Mouse (Mus musculus) small intestine, adult 2 months (tissue): ENCODE results near the gene Rps27l. TPM values are rescaled to one million over a fixed set of nuclear protein-coding genes. Genes with fewer than 3 reads are reported as not detected.

Source experiments
- H3K27ac ChIP-seq: fragments of 200-500 bp; 2 replicates; pipeline ENCODE4 v1.5.1; 2012; ENCODE audit warnings: low read depth, low read length, control low read depth, inconsistent platforms; ENCODE audit not compliant: insufficient read depth
- H3K27me3 ChIP-seq: fragments of 200-500 bp; 2 replicates; pipeline ENCODE4 v1.6.1; 2012; ENCODE audit warnings: mild to moderate bottlenecking, moderate library complexity, low read length, inconsistent platforms; ENCODE audit not compliant: control insufficient read depth, insufficient read depth
- H3K36me3 ChIP-seq: fragments of 200-500 bp; 2 replicates; pipeline ENCODE4 v1.6.1; 2012; ENCODE audit warnings: mild to moderate bottlenecking, low read length, control low read depth, inconsistent platforms; ENCODE audit not compliant: control insufficient read depth, insufficient read depth
- H3K4me1 ChIP-seq: fragments of 200-500 bp; 2 replicates; pipeline ENCODE4 v1.6.1; 2012; ENCODE audit warnings: low read length, inconsistent platforms, mixed read lengths; ENCODE audit not compliant: control insufficient read depth, insufficient read depth, insufficient read length
- H3K4me3 ChIP-seq: fragments of 200-500 bp; 2 replicates; pipeline ENCODE4 v1.5.1; 2012; ENCODE audit warnings: low read depth, mild to moderate bottlenecking, control low read depth, inconsistent platforms, low read length, moderate library complexity
- CTCF ChIP-seq: fragments of 200-500 bp; IDR thresholded peaks from 2 replicates; pipeline ENCODE4 v1.5.1; 2012; ENCODE audit warnings: low read depth, mild to moderate bottlenecking, control low read depth, inconsistent platforms, low read length, moderate library complexity, mixed read lengths; ENCODE audit not compliant: insufficient replicate concordance, insufficient read length; ENCODE audit errors: extremely low read depth
- POLR2A ChIP-seq: fragments of 200-500 bp; IDR thresholded peaks from 2 replicates; pipeline ENCODE4 v1.6.1; 2012; ENCODE audit warnings: low read depth, mild to moderate bottlenecking, control low read depth, inconsistent platforms, low read length, moderate library complexity
- WGBS: fragments of 180-500 bp; shearing (Covaris S2); methylation state at CpG from one replicate; pipeline ENCODE4 v1.1.7; 2018; 5-methylcytosine and 5-hydroxymethylcytosine counted together
- polyA plus RNA-seq: library from polyadenylated mRNA; depleted of rRNA; stranded (reverse); fragments of >200 nt; gene quantifications from 2 replicates; pipeline ENCODE4 v1.2.3, GENCODE M21; 2012

Rps27l gene
- polyA plus RNA-seq, 1 experiment = 9.6 TPM

- Histone ChIP-seq H3K27ac (peak overlapping the region; percentile 77), H3K4me1 (peaks cover 21% of the 10 kb centered on the region; the same call in 1 of the 2 replicates), H3K27me3 (no peaks in the 10 kb centered on the region), H3K4me3 (no peak overlapping the region), H3K36me3 (no peaks in the 10 kb centered on the region)
- TF ChIP-seq POLR2A (no peak), CTCF (no peak)
- WGBS = 45% methylated on average over 9 of the region's 9 CpGs
Observed at GRCm38 (mm10) chr9:66915869-66916785, 29.8 kb upstream of the Rps27l start.

DNA sequence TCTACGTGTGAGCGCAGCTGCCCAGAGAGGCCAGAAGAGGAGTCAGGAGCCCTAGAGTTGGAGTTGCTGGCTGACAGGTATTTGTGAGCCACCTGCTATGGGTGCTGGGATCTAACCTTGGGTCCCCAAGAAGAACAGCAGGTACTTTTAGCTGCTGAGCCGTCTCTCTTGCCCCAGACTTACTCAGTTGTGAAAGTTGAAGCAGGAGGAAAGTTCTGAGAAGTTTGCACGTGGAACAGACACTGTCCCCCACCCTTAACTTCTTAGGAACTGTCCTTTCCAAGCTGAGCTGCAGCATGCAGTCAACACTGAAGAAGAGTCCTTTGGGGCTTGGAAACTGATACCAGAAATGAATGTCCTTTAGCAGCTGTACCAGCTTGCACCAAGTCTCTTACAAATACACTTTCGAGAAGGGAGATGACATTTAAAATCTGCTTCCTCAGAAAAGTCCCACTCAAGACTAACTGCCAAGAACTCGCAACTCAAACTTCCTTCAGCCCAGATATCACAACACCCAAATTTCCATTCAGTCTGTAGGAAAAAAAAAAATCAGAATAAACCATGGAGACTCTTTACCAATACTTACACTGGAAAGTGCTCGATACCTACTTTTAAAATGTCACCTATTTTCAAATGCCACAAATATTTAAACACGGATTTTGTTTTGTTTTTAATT, 28.5 kb upstream of the Rps27l start:
- Histone ChIP-seq H3K36me3 (no peaks in the 10 kb centered on the region), H3K27me3 (no peaks in the 10 kb centered on the region), H3K4me1 (peaks cover 21% of the 10 kb centered on the region; the same call in 1 of the 2 replicates), H3K27ac (peak overlapping the region; percentile 40), H3K4me3 (no peak overlapping the region)
- WGBS = 83% methylated on average over 8 of the region's 8 CpGs
- TF ChIP-seq CTCF (no peak), POLR2A (no peak)

DNA sequence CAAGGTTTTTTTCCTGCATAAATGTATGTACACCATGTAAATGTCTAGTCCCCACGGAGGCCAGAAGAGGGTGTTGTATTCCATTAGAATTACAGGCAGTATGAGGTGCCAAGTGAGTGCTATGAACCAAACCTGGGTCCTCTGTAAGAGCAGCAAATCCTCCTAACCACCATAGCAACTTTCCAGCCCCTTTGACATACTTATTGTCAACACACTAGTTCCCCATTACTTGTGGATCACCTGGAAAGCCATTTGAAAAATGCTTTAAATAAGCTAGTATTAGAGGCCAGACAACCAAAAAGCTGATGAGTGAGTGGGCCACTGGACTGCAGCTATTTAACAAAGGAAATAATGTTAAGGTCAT, 28.0 kb upstream of the Rps27l start:
- 71% methylated on average over 1 of the region's 1 CpGs for WGBS
- TF ChIP-seq CTCF (no peak), POLR2A (no peak)
- H3K4me1 ChIP-seq = peaks cover 21% of the 10 kb centered on the region; the same call in 1 of the 2 replicates
- H3K27me3 ChIP-seq = no peaks in the 10 kb centered on the region
- H3K4me3 ChIP-seq = no peak overlapping the region
- no peak overlapping the region for H3K27ac ChIP-seq
- H3K36me3 ChIP-seq = no peaks in the 10 kb centered on the region

DNA sequence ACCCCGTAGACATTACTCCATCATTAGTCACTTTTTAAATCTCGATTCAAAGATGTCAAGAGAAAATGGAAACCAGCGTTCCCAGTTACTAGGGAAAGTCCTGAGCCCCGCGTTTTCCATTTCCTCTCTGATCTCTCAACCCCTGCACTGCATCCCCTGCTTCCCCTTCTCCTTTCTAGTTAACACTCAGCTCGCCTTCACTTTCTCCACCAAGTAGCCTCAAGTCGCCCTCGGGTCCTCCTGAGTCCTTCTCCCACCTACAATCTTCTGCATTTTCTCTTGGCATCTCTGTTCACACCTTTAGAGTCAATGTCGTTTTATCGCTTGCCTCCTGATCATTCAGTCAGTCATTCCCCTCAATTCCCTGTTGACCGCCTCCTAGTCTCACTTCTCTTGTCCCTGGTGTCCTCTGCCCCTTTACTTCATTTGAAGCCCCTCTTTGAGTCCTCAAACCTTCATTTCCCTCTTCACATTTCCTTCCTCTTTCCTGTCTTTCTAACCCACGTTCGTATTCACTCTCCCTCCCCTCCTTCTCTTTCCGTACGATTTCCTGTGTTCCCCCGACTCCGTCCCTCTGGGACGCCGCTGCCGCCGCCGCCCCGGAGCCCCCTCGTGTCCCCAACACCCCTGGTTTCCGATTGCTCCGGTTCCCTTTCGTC, 27.1 kb upstream of the Rps27l start:
- Histone ChIP-seq H3K4me1 (peaks cover 19% of the 10 kb centered on the region; the same call in 1 of the 2 replicates), H3K4me3 (peak overlapping the region; percentile 87), H3K36me3 (no peaks in the 10 kb centered on the region), H3K27me3 (no peaks in the 10 kb centered on the region), H3K27ac (peak overlapping the region; percentile 62)
- no peak for TF ChIP-seq POLR2A
- no peak for TF ChIP-seq CTCF
- 5% methylated on average over 27 of the region's 27 CpGs for WGBS

GRCm38 (mm10) chr9:66919382-66919971, 26.4 kb upstream of the Rps27l start, which contains the start of gene Rab8b:
Rab8b (minus strand) TSS chr9:66919687.
- under 1% methylated on average over 49 of the region's 49 CpGs for WGBS
- H3K27me3 ChIP-seq = no peaks in the 10 kb centered on the region
- H3K27ac ChIP-seq = peak within 1 kb of the TSS; percentile 62
- peaks cover 17% of the 10 kb centered on the region; the same call in 1 of the 2 replicates for H3K4me1 ChIP-seq
- TF ChIP-seq CTCF (no peak), POLR2A (peak; percentile 93)
- H3K36me3 ChIP-seq = no peaks in the 10 kb centered on the region
- H3K4me3 ChIP-seq = peak within 1 kb of the TSS; percentile 87

DNA sequence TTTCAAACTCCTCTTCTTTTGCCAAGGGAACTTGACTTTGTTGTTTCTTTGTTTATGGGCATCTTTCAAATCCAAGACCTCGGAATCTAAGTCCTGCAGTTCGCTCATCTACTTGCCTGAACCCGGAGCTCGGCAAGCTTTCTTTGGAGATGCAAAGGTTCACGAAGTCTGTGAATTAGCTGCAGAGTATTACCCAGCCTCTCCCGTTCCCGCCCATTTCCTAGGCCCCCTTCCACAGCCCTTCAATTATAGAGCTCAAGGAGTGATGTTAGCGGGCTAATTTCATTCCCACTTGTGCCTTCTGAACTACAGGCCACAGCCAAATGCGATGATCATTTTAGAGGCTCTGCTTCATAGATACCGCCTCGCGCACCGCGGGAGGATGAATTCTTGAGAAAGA, 25.9 kb upstream of the Rps27l start:
- TF ChIP-seq POLR2A = no peak
- no peak for TF ChIP-seq CTCF
- under 1% methylated on average over 14 of the region's 14 CpGs for WGBS
- Histone ChIP-seq H3K27me3 (no peaks in the 10 kb centered on the region), H3K4me1 (peaks cover 17% of the 10 kb centered on the region; the same call in 1 of the 2 replicates), H3K36me3 (no peaks in the 10 kb centered on the region), H3K4me3 (peak overlapping the region; percentile 53), H3K27ac (no peak overlapping the region)
